Mouse (Mus musculus) myocyte (in vitro differentiated cells): ENCODE results near the gene Rita1.
A peak's percentile ranks its signal among the peaks of the same experiment; 100 is the strongest.

Experiments
- CEBPB ChIP-seq: IDR thresholded peaks from 2 replicates; pipeline ENCODE4 v1.6.1; 2011; ENCODE audit warnings: mild to moderate bottlenecking, moderate library complexity; ENCODE audit not compliant: poor library complexity, insufficient read depth, severe bottlenecking
- E2F4 ChIP-seq: IDR thresholded peaks from one replicate; pipeline ENCODE4 v1.6.1; 2011; ENCODE audit warnings: mild to moderate bottlenecking, control low read depth, moderate library complexity; ENCODE audit not compliant: insufficient read depth
- MAX ChIP-seq: IDR thresholded peaks from one replicate; pipeline ENCODE4 v1.6.1; 2011; ENCODE audit warnings: low read depth, mild to moderate bottlenecking, control low read depth
- MYOD1 ChIP-seq, 3 experiments: IDR thresholded peaks; one replicate each; pipeline ENCODE4 v1.6.1; 2011; ENCODE audit warnings: control low read depth in 2 of 3, low read depth in 2 of 3, mild to moderate bottlenecking in 2 of 3, moderate library complexity in 1 of 3; ENCODE audit not compliant: insufficient read length in 2 of 3, control insufficient read depth in 1 of 3
- MYOG ChIP-seq, 3 experiments: IDR thresholded peaks; one replicate each; pipeline ENCODE4 v1.6.1; 2011; ENCODE audit warnings: control low read depth in 2 of 3, low read depth in 2 of 3, mild to moderate bottlenecking in 2 of 3; ENCODE audit not compliant: insufficient read length in 2 of 3, control insufficient read depth in 1 of 3, insufficient read depth in 1 of 3
- POLR2A ChIP-seq: IDR thresholded peaks from one replicate; pipeline ENCODE4 v1.6.1; 2011; ENCODE audit warnings: low read depth, mild to moderate bottlenecking, control low read depth, moderate library complexity; ENCODE audit not compliant: insufficient read length
- POLR2AphosphoS2 ChIP-seq: IDR thresholded peaks from one replicate; pipeline ENCODE4 v1.6.1; 2011; ENCODE audit warnings: low read depth, control low read depth; ENCODE audit not compliant: insufficient read length
- REST ChIP-seq: IDR thresholded peaks from one replicate; pipeline ENCODE4 v1.6.1; 2011; ENCODE audit warnings: mild to moderate bottlenecking, control low read depth, moderate library complexity; ENCODE audit not compliant: insufficient read depth, insufficient read length
- TCF12 ChIP-seq: IDR thresholded peaks from one replicate; pipeline ENCODE4 v1.6.1; 2011; ENCODE audit warnings: mild to moderate bottlenecking, control low read depth; ENCODE audit not compliant: poor library complexity, insufficient read depth, severe bottlenecking
- USF1 ChIP-seq: IDR thresholded peaks from one replicate; pipeline ENCODE4 v1.6.1; 2011; ENCODE audit warnings: low read depth, mild to moderate bottlenecking, control low read depth, moderate library complexity

- no peak for TF ChIP-seq POLR2A
- TF ChIP-seq POLR2AphosphoS2, result no peak
- TF ChIP-seq REST, result no peak
- no peak for TF ChIP-seq E2F4
- peak in 1 of 3 experiments; percentile 7 for TF ChIP-seq MYOG (IDR thresholded peaks at IDR 0.05; ENCODE audit: control insufficient read depth in 1 of 3, insufficient read depth in 1 of 3, insufficient read length in 2 of 3, low read depth in 2 of 3)
- TF ChIP-seq TCF12, result no peak
- TF ChIP-seq MAX, result no peak
- TF ChIP-seq USF1, result no peak
- TF ChIP-seq CEBPB, result no peak
- TF ChIP-seq MYOD1 (IDR thresholded peaks at IDR 0.05; ENCODE audit: control insufficient read depth in 1 of 3, insufficient read length in 2 of 3, low read depth in 2 of 3), result no peak
Measured at GRCm38 (mm10) chr5:120648569-120649373, 36.4 kb upstream of the Rita1 start, which contains the start of gene Rasal1.
